Mouse (Mus musculus): Measurements from ENCODE around the gene Tnip1. TPM values are rescaled to one million over a fixed set of nuclear protein-coding genes. Genes with fewer than 3 reads are reported as not detected.

Gene Tnip1
- total and polyA plus RNA-seq, 3 experiments, result 36.1 to 137 (median 67.8) TPM

GRCm38 (mm10) chr11:54929290-54929689 is 33.4 kb downstream of the Tnip1 start:
- Histone ChIP-seq H3K9me3 (replicated peaks; ENCODE audit: low read length) (peaks cover 7% of the 10 kb centered on the region), H3K36me3 (replicated peaks in 1 of 2; ENCODE audit: control insufficient read depth in 1 of 2, insufficient read depth in 1 of 2, low read length in 1 of 2) (peaks cover 86 to 96% of the 10 kb centered on the region in 2 experiments), H3K4me2 (ENCODE audit: insufficient read depth, low read depth, poor library complexity, severe bottlenecking) (no peak overlapping the region), H3K79me2 (replicated peaks; ENCODE audit: control insufficient read depth, extremely low read depth, insufficient read depth, poor library complexity, severe bottlenecking) (no peaks in the 10 kb centered on the region), H3K9ac (ENCODE audit: insufficient read depth, low read depth) (no peak overlapping the region), H3K27me3 (replicated peaks) (no peaks in the 10 kb centered on the region), H3K27ac (ENCODE audit: insufficient read depth, low read depth) (no peak overlapping the region), H3K4me3 (replicated peaks in 1 of 3; ENCODE audit: low read depth in 2 of 3, low read length in 2 of 3, poor library complexity in 1 of 3) (no peak overlapping the region), H3K4me1 (ENCODE audit: control insufficient read depth in 1 of 2, insufficient read depth in 2 of 2) (peaks cover 0 to 29% of the 10 kb centered on the region in 2 experiments; a peak in 2 of 4 replicates)
- in situ Hi-C loops (cut with MboI; ENCODE audit: low pct_ligation_motif_present, low pct_unique_long_range_greater_than_20kb, low sequenced_read_pairs) (loop anchor here (5.0 kb wide), 1 partner anchor 42 kb away; no protein-coding TSS in a partner anchor), dilution Hi-C loops (cut with MboI; ENCODE audit: extremely low pct_ligation_motif_present, extremely low pct_unique_long_range_greater_than_20kb, low sequenced_read_pairs) (no loop called here)
- TF ChIP-seq PAX5 (IDR thresholded peaks at IDR 0.05; ENCODE audit: low read length), result no peak
- TF ChIP-seq UBTF (IDR thresholded peaks at IDR 0.05; ENCODE audit: low read depth, low read length), result no peak
- no peak for TF ChIP-seq CHD2 (IDR thresholded peaks at IDR 0.05; ENCODE audit: low read length)
- TF ChIP-seq CHD1 (IDR thresholded peaks at IDR 0.05; ENCODE audit: low read depth, low read length), result no peak
- no peak for TF ChIP-seq TCF12 (IDR thresholded peaks at IDR 0.05; ENCODE audit: low read depth, low read length)
- no peak for TF ChIP-seq TBP (conservative IDR thresholded peaks at IDR 0.05; ENCODE audit: low read depth, low read length)
- TF ChIP-seq RAD21 (IDR thresholded peaks at IDR 0.05; ENCODE audit: low read depth, low read length), result no peak
- TF ChIP-seq ZC3H11A (IDR thresholded peaks at IDR 0.05; ENCODE audit: low read depth, low read length), result no peak
- no peak for TF ChIP-seq MXI1 (IDR thresholded peaks at IDR 0.05; ENCODE audit: low read depth, low read length)
- no peak for TF ChIP-seq JUN (IDR thresholded peaks at IDR 0.05; ENCODE audit: insufficient read depth, low read depth, low read length)
- TF ChIP-seq ZKSCAN1 (IDR thresholded peaks at IDR 0.05; ENCODE audit: borderline replicate concordance, low read depth, low read length), result no peak
- TF ChIP-seq SIN3A (IDR thresholded peaks at IDR 0.05; ENCODE audit: low read length), result no peak
- no peak for TF ChIP-seq USF1 (IDR thresholded peaks at IDR 0.05; ENCODE audit: low read depth, low read length)
- no peak for TF ChIP-seq IRF4 (IDR thresholded peaks at IDR 0.05; ENCODE audit: low read depth, low read length)
- no peak for TF ChIP-seq POLR2AphosphoS2 (IDR thresholded peaks at IDR 0.05; ENCODE audit: low read depth, low read length)
- no peak for TF ChIP-seq KAT2A (IDR thresholded peaks at IDR 0.05; ENCODE audit: insufficient replicate concordance, low read length)
- no peak for TF ChIP-seq MAZ (IDR thresholded peaks at IDR 0.05; ENCODE audit: low read depth, low read length)
- TF ChIP-seq NELFE (IDR thresholded peaks at IDR 0.05; ENCODE audit: low read depth, low read length), result no peak
- TF ChIP-seq ELF1 (IDR thresholded peaks at IDR 0.05; ENCODE audit: low read depth, low read length), result no peak
- DNase-seq (ENCODE audit: extremely low read depth), result no peak

- peaks cover 86 to 96% of the 10 kb centered on the region in 2 experiments for H3K36me3 ChIP-seq (replicated peaks in 1 of 2; ENCODE audit: control insufficient read depth in 1 of 2, insufficient read depth in 1 of 2, low read length in 1 of 2)
- dilution Hi-C loops (cut with MboI; ENCODE audit: extremely low pct_ligation_motif_present, extremely low pct_unique_long_range_greater_than_20kb, low sequenced_read_pairs), result no loop called here
- no peak for DNase-seq (ENCODE audit: extremely low read depth)
These were observed 33.8 kb downstream of the Tnip1 start for GRCm38 (mm10) chr11:54928886-54929285.

More at GRCm38 (mm10) chr11:54928886-54929285, 33.8 kb downstream of the Tnip1 start:
- no peak overlapping the region for H3K27ac ChIP-seq (ENCODE audit: insufficient read depth, low read depth)
- peaks cover 7% of the 10 kb centered on the region for H3K9me3 ChIP-seq (replicated peaks; ENCODE audit: low read length)
- TF ChIP-seq TCF12 (IDR thresholded peaks at IDR 0.05; ENCODE audit: low read depth, low read length) (no peak), MXI1 (IDR thresholded peaks at IDR 0.05; ENCODE audit: low read depth, low read length) (no peak), EP300 (IDR thresholded peaks at IDR 0.05; ENCODE audit: low read length) (no peak), USF2 (conservative IDR thresholded peaks at IDR 0.05; ENCODE audit: low read depth, low read length) (no peak)
- H3K4me2 ChIP-seq (ENCODE audit: insufficient read depth, low read depth, poor library complexity, severe bottlenecking), result no peak overlapping the region
- no peak overlapping the region for H3K4me3 ChIP-seq (replicated peaks in 1 of 3; ENCODE audit: low read depth in 2 of 3, low read length in 2 of 3, poor library complexity in 1 of 3)
- H3K9ac ChIP-seq (ENCODE audit: insufficient read depth, low read depth), result no peak overlapping the region
- peaks cover 0 to 29% of the 10 kb centered on the region in 2 experiments; a peak in 2 of 4 replicates for H3K4me1 ChIP-seq (ENCODE audit: control insufficient read depth in 1 of 2, insufficient read depth in 2 of 2)
- in situ Hi-C loops (cut with MboI; ENCODE audit: low pct_ligation_motif_present, low pct_unique_long_range_greater_than_20kb, low sequenced_read_pairs), result loop anchor here (5.0 kb wide), 1 partner anchor 42 kb away; no protein-coding TSS in a partner anchor
- H3K79me2 ChIP-seq (replicated peaks; ENCODE audit: control insufficient read depth, extremely low read depth, insufficient read depth, poor library complexity, severe bottlenecking), result no peaks in the 10 kb centered on the region
- no peaks in the 10 kb centered on the region for H3K27me3 ChIP-seq (replicated peaks)
